Mouse (Mus musculus) urinary bladder, postnatal 10 days (tissue): ENCODE results near the gene Mrps24.

ENCODE experiments used
- DNase-seq: peaks from one replicate; pipeline ENCODE4 v3.0.0; 2022; ENCODE audit warnings: low spot score

Gene Mrps24

GRCm38 (mm10) chr11:5715630-5716105, at the start of gene Mrps24:
TSS of gene Mrps24 (minus strand) at chr11:5715680.
- no peak for DNase-seq

- DNase-seq: no peak
Observed at GRCm38 (mm10) chr11:5762633-5762982, 47.1 kb upstream of the Mrps24 start.

GRCm38 (mm10) chr11:5761820-5762632, 46.5 kb upstream of the Mrps24 start, which contains the start of gene Urgcp:
TSS of gene Urgcp (minus strand) at chr11:5762376.
- peak; percentile 72 for DNase-seq

DNA sequence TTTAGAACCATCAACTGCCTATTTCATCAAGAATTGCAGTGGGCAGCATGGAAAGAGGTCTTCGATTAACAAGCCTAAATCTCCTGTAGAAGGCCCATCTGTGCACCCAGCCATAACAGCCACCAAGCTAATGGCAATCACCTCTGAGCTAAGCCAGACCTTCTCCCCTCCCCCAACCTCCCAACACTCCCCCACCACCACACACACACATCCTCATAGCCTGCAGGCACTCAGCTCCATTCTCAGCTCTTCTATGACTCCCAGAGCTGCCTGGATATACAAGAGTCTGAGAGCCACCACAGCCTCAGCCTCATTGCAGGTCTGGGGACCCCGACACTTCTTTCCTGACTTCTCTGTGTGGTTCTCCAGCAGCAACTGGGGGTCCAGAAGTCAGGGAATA, 38.3 kb upstream of the Mrps24 start:
- no peak for DNase-seq

- DNase-seq: no peak
Observed at GRCm38 (mm10) chr11:5744951-5745350, 29.5 kb upstream of the Mrps24 start.

GRCm38 (mm10) chr11:5742106-5742505, 26.6 kb upstream of the Mrps24 start:
- no peak for DNase-seq

DNA sequence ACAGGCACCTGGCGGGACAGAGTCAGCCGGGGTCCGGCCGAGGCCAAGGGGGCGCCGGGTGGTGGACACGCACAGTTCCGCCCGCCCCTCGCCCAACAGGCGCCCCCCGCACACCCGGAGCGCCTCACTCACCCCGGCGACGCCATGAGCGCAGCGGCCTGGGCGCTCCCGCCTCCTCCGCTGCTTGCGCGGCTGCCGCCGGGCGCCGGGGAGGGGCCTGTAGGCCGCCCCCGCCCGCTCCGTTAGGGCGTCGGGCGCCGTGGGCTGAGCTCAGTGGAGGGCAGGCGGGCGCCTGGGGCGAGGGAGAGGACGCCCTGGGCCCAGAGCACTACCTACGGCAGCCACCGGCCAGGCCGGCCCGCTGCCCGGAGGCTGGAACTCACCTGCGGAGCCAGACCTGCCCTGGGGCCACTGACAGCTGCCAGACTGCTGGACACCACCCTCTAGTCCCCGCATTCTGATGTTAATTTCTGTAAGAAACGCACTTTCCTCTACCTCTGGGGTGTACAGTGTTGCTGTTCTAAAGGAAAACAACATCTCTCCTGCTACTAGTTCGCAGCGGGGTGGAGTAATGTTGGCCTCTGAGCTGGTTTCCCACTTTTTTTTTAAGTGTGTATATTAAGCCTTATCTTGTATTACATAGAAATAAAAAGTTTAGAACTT, 25.6 kb upstream of the Mrps24 start:
- DNase-seq: no peak

GRCm38 (mm10) chr11:5740599-5740964, 25.1 kb upstream of the Mrps24 start:
- no peak for DNase-seq

DNA sequence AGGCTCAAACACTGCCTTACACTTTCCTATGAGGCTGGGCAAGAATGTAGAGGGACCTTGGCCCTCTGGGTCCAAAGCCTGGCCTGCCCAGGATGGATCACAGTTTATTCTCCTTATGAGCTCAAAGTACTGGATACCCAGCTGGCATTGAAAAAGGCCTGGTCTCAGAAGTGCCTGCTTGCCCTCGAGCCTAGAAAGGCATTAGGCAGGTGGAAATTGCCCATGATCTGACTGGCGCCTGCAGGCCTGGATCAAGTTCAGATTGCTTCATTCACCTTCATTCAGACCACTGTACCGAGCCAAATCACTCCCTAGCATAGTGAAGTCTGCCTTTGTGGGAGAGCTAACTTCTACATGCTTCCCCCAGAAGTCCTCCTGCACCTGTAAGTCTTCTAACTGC, 24.4 kb upstream of the Mrps24 start:
- DNase-seq: no peak

GRCm38 (mm10) chr11:5738888-5739632, 23.6 kb upstream of the Mrps24 start:
- DNase-seq: no peak

DNA sequence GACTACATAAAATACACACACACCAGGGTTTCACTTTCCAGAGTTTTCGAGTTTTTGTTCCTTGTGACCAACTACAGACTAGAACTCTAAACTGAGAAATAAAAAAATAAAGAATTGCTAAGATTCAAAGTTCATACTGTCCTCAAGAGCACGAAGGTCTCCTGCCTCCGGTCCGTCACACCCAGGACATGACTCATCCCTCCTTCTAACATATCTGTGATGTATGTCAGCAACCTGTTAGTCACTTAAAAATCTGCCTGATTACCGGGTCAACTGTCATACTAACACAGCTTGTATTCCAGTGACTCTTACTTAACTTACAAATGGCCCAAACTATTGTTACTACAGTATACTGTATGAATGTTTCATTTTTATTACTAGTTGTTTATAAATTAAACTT, 21.7 kb upstream of the Mrps24 start:
- DNase-seq: no peak

DNA sequence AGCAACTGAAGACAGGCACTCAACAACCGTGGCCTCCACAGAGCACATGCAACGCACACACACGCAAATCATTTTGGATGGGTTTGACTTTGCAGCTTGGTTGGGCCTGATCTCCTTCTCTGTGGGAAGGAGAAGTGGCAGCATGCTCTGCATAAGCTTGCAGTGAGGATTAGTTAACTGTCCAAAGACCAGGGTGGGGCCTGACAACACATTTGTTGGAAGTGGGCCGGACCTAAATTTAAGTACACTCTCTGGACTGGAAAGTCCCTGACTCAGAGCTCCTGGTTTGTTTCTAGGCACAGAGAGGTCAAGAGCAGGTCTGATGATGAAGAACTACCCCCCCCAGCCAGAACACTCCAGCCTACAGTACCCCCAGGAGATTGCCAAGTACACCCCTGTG, 18.8 kb upstream of the Mrps24 start:
- DNase-seq: no peak

DNA sequence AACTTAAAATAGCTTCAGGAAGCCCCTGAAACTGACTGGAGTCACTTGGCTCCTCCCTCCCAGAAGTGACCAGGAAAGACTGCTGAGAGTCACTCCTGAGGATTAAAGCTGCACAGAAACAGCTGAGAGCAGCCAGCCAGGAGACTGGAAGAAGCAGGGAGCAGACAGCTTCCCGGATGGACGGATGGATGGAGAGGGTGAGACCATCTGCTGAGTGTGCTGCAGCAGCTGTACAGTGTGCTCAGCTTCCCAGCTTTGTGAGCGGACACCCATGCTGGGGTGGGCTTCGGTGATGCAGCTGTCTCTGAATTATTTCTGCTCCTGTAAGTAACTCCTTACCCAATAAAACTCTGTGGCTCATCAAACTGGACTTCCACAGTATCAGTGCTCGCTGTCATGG, 16.9 kb upstream of the Mrps24 start:
- no peak for DNase-seq

DNA sequence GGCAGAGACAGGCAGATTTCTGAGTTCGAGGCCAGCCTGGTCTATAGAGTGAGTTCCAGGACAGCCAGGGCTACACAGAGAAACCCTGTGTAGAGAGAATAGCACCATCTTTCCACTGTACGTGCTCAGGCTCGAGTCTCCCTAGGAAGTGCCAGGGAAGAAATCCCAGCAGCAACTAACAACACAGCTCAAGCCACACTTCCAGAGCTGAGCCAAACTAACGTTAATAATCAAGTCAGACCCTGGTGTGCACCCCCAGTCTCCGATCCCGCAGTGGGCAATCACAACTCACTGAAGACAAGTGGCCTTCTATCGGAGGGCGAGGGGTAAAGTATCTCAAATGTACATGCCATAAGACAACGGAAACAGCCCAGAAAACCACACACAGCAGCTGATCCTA, 14.1 kb upstream of the Mrps24 start:
- DNase-seq: no peak

- DNase-seq: no peak
Observed at GRCm38 (mm10) chr11:5718611-5719354, 3.3 kb upstream of the Mrps24 start.

- no peak for DNase-seq
Observed at GRCm38 (mm10) chr11:5716938-5717705, 1.6 kb upstream of the Mrps24 start.

DNA sequence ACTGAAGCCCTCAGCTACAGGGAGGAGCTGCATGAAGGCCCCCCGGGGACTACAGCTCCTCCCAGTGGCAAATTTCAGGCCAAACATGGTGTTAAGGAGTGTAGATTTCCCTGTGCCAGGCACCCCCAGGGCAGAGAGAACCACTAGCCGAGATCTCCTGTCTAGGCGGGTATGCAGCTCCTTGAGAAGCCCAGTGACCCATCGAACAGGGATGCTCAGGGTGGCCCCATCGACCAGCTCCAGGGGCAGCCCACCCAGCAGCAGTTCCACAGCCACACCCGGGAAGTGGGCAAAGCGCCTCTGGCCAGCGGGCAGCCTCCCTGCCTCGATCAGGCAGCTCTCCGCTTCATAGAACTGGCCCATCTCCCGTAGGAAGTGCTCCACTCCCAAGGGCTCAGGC, 766 bp upstream of the Mrps24 start:
- no peak for DNase-seq

DNA sequence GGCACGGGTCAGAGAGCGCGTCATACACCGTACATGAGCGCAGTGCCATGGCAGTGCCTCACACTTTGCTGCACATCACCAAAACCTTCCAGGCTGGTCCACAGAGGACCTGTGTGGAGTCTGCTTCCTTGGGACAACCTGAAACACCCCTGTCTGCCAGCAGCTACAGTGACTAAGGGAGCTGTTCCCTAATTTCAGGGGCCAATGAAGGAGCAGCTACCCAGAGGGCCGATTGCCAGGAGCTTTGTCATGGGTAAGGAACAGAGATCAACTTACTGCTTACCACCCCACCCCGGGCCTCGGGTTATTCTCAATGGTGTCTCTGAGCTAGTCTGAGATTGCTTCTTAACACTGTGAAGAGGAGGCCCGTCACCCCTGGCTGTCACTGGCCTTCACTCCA, 301 bp downstream of the Mrps24 start:
- no peak for DNase-seq

DNA sequence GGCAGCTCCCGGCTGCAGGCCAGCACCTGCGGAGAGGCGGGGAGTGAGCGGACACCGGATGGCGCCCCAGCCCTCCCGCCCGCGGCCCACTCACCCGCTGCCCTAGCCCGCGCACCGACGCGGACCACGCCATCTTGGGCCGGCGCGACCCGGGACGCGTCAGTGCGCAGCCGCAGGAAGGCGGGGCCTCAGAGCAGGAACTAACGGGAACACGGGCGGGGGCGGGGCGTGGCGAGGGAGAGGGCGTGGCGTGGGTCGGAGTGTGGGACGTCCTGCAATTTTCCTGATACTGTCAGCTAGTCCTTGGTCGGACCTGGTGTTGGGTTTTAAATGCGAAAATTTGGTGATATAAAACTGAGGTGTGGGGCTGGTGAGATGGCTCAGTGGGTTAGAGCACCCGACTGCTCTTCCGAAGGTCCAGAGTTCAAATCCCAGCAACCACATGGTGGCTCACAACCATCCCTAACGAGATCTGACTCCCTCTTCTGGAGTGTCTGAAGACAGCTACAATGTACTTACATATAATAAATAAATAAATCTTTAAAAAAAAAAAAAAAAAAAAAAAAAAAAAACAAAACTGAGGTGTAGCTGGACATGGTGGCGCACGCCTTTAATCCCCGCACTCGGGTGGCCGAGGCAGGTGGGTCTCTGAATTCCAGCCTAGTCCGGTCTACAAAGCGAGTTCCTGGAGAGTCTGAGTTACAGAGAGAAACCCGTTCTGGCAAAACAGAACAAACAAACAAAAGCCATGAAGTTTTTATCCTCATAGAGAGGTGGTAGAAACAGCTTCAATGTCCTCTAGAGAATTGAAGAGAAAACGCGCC, 7.7 kb downstream of the Mrps24 start:
- DNase-seq: peak; percentile 56

DNA sequence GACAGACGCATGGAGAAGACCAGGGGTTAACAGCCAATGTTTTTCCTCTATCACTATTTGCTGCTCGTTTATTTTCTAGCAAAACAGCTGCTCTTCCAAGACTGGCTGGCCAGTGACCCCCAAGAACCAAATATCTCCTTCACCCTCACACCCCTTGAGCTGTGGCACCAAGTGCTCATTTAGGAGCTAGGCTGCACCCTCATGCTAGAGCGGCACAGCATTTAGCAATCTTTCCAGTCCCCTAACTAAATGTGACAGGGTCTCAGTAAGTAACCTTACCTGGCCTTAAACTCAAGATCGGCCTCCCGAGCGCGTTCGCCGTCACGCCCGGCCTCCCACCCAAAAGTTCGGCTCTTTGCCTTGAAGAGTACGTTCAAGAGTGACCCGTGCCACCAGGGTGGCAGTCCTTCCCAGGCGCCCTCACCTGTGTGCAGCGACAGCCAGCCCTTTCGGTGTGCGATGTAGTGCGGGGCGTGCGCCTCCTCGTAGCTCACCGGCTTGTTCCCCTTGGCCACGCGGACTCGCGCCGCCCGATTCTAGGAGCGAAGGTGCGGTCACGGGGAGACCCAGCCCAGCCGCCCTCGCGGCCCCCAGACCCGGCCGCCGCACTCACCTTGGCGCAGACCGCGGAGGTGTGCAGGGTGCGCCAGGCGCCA, 8.5 kb downstream of the Mrps24 start:
- DNase-seq: no peak
